Mouse (Mus musculus): Measurements from ENCODE around the gene 2310022B05Rik.

GRCm38 (mm10) chr8:124677486-124677885 lies 14.3 kb upstream of the 2310022B05Rik start:
- TF ChIP-seq CTCF (IDR thresholded peaks at IDR 0.05) (peak; percentile 100; the same call in 1 of the 2 replicates), POLR2A (IDR thresholded peaks at IDR 0.05; ENCODE audit: insufficient read depth, low read depth, low read length) (no peak)
